Mouse (Mus musculus): ENCODE data around the gene Dtx2. TPM values are rescaled to one million over a fixed set of nuclear protein-coding genes. Genes with fewer than 3 reads are reported as not detected.
A peak's percentile ranks its signal among the peaks of the same experiment; 100 is the strongest.

Dtx2 gene
- polyA plus RNA-seq, 1 experiment: 25.6 TPM

DNA sequence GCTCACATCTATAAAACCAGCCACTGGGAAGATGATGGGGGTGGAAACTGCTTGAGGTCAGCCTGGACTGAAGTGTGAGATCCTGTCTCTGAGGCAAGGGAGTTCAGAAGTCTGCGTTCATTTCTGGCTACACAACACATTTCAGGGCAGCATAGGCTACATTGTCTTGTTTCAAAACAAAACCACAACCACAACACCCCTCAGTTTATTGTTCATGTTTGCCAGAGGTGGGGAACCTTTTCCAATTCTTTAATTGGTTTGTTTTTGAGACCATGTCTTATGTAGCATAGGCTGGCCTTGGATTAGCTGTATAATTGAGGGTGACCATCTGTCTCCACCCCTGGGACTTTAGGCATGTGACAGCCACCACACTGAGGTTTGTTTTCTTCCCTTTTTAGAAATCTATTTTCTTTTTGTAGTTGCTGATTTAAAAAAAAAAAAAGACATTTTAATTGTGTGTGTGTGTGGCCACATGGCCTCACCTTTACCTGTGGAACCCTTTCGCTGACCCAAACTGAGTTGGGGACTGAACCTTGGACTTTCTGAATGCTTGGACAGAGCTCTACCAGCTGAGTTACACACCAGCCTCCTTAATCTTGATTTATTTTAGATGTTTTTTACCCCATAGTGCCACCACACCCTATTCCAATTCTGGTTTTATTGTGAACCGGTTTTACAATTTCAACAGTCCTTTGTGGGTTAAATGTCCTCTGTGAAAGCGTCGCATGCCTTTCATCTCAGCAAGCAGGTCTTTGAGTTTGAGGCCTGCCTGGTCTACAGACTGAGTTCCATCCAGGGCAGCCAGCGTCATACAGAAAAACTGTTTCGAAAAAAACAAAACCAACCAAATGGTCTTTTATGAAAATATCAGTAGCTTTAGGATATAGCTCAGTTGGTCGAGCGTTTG lies 38.0 kb upstream of the Dtx2 start:
- Histone ChIP-seq H3K4me1 (ENCODE audit: control insufficient read depth, insufficient read depth, insufficient read length) (peaks cover 9% of the 10 kb centered on the region), H3K27ac (ENCODE audit: insufficient read depth, low read length) (peak overlapping the region; percentile 86), H3K36me3 (ENCODE audit: control insufficient read depth, insufficient read depth, low read length) (no peaks in the 10 kb centered on the region), H3K27me3 (ENCODE audit: control insufficient read depth, insufficient read depth, low read length) (no peaks in the 10 kb centered on the region), H3K4me3 (ENCODE audit: extremely low read depth, insufficient read depth, insufficient read length) (no peak overlapping the region)
- TF ChIP-seq CTCF (IDR thresholded peaks at IDR 0.05; ENCODE audit: extremely low read depth, insufficient read depth, insufficient read length, insufficient replicate concordance): no peak
- WGBS: 59% methylated on average over 9 of the region's 9 CpGs
- no peak for DNase-seq (ENCODE audit: low read depth in 1 of 2, low spot score in 2 of 2)

DNA sequence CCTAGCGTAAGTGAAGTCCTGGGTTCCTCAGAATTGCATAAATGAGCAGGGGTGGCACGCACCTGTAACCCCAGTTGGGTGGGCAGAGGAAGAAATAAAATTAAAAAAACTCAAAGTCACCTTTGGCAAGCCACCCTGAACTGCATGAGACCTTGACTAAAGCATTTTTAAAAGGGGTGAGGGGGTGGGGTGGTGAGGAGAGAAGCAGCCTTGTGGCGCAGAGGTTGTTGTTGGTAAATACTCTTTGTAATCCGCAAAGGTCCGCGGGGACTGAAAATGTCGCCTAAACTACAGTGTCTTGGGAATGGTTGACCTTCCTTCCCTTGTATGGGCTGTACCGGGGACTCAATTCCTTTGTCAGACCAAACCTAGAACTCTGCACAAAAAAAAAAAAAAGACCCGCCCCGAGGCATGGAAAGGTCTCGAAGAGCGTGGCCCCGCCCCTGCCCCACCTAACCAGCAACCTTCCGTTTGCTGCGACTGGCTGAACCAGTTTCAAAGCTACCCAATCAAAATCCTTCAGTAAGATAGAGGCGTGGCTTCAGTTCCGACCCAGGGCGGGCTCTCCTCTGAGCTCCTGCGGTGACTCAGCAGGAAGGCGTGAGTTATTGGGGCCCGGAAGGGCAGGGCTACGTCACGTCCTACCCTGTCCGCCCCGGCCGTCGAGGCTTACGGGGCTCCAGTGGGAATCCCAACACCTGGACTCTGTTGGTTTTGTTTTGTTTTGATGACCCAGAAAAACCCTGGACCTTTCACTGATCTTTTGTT lies 37.2 kb upstream of the Dtx2 start:
- peak overlapping the region; percentile 50 for H3K4me3 ChIP-seq (ENCODE audit: extremely low read depth, insufficient read depth, insufficient read length)
- no peak for TF ChIP-seq CTCF (IDR thresholded peaks at IDR 0.05; ENCODE audit: extremely low read depth, insufficient read depth, insufficient read length, insufficient replicate concordance)
- TF ChIP-seq POLR2A (IDR thresholded peaks at IDR 0.05; ENCODE audit: low read depth, low read length): peak; percentile 73
- no peaks in the 10 kb centered on the region for H3K27me3 ChIP-seq (ENCODE audit: control insufficient read depth, insufficient read depth, low read length)
- peak; percentile 91 to 98 for DNase-seq (ENCODE audit: low read depth in 1 of 2, low spot score in 2 of 2)
- no peaks in the 10 kb centered on the region for H3K36me3 ChIP-seq (ENCODE audit: control insufficient read depth, insufficient read depth, low read length)
- WGBS: 4% methylated on average over 28 of the region's 28 CpGs
- peak overlapping the region; percentile 86 for H3K27ac ChIP-seq (ENCODE audit: insufficient read depth, low read length)
- peaks cover 11% of the 10 kb centered on the region for H3K4me1 ChIP-seq (ENCODE audit: control insufficient read depth, insufficient read depth, insufficient read length)

DNA sequence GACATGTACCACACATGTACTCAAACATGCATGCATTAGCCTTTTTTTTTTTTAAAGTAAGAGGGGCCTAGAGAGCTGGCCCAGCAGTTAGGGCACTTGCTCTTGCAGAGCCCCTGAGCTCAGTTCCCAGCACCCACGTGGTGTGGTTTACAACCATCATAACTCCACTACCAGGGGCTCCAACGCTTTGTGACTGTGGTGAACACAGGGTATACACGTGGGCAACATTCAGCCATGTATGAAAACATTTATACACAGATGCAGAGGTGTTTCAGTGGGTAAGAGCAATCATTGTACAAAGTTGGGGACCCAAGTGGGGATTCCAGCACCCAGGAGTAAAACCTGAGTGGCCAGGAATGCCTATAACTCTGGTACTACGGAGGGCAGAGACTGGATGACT lies 36.2 kb upstream of the Dtx2 start:
- peaks cover 11% of the 10 kb centered on the region for H3K4me1 ChIP-seq (ENCODE audit: control insufficient read depth, insufficient read depth, insufficient read length)
- H3K27ac ChIP-seq (ENCODE audit: insufficient read depth, low read length): no peak overlapping the region
- 87% methylated on average over 4 of the region's 4 CpGs for WGBS

DNA sequence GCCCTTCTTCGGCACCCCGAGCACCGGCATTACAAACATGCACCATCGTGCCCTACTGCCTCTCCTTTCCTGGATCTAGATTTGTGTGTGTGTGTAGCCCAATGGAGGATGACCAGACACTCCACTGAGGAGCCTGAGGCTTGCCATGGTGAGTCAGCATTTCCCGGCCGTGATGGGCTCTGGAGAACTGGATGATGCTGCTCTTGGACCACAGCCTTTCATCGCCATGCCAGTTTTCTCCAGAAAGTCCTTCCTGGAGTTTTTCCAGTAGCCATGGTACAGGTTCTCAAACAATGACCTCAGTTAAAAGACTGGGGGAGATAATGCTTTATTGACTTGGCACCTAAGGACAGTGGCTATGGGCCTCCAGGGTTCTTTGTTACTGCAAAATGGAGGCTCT lies 34.7 kb upstream of the Dtx2 start:
- Histone ChIP-seq H3K27ac (ENCODE audit: insufficient read depth, low read length) (no peak overlapping the region), H3K4me3 (ENCODE audit: extremely low read depth, insufficient read depth, insufficient read length) (no peak overlapping the region), H3K36me3 (ENCODE audit: control insufficient read depth, insufficient read depth, low read length) (no peaks in the 10 kb centered on the region), H3K4me1 (ENCODE audit: control insufficient read depth, insufficient read depth, insufficient read length) (peaks cover 11% of the 10 kb centered on the region), H3K27me3 (ENCODE audit: control insufficient read depth, insufficient read depth, low read length) (no peaks in the 10 kb centered on the region)
- no peak for TF ChIP-seq CTCF (IDR thresholded peaks at IDR 0.05; ENCODE audit: extremely low read depth, insufficient read depth, insufficient read length, insufficient replicate concordance)
- no peak for TF ChIP-seq POLR2A (IDR thresholded peaks at IDR 0.05; ENCODE audit: low read depth, low read length)
- WGBS: 88% methylated on average over 7 of the region's 7 CpGs
- DNase-seq (ENCODE audit: low read depth in 1 of 2, low spot score in 2 of 2): no peak

More for the DNA sequence above, 36.2 kb upstream of the Dtx2 start:
- Histone ChIP-seq H3K4me3 (ENCODE audit: extremely low read depth, insufficient read depth, insufficient read length) (no peak overlapping the region), H3K36me3 (ENCODE audit: control insufficient read depth, insufficient read depth, low read length) (no peaks in the 10 kb centered on the region), H3K27me3 (ENCODE audit: control insufficient read depth, insufficient read depth, low read length) (no peaks in the 10 kb centered on the region)
- no peak for DNase-seq (ENCODE audit: low read depth in 1 of 2, low spot score in 2 of 2)
- no peak for TF ChIP-seq CTCF (IDR thresholded peaks at IDR 0.05; ENCODE audit: extremely low read depth, insufficient read depth, insufficient read length, insufficient replicate concordance)
- no peak for TF ChIP-seq POLR2A (IDR thresholded peaks at IDR 0.05; ENCODE audit: low read depth, low read length)

DNA sequence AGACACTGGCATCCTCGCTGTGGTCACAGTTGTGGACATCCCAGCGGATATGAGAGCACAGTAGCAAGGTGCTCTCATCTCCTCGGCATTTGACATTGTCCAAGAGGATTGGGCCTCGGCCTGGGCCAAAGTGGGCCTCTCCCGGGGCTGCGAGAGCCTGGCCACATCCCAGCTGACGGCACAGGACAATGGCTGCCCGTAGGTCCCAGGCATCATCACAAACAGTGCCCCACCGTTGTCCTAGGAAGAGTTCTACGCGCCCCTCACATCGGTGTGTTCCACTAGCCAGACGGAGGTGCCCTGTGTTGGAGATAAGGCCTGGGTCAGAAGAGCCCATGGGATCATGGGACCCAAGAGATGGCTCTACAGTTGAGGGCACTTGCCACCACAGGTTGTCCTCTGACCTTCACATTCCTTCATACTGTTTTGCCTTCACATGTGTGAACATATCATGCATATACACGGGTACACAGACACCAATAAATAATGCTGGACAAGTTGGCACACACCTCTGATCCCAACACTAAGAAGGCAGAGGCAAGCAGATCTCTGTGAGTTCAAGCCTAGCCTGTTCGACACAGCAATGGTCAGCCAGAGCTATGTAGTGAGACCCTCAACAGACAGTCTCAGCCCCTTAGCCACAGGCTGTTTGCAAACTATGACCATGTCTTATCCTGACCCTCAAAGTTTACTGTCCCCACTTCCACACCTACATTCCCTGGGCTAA lies 33.5 kb upstream of the Dtx2 start:
- H3K27ac ChIP-seq (ENCODE audit: insufficient read depth, low read length): peak overlapping the region; percentile 94
- no peaks in the 10 kb centered on the region for H3K36me3 ChIP-seq (ENCODE audit: control insufficient read depth, insufficient read depth, low read length)
- H3K27me3 ChIP-seq (ENCODE audit: control insufficient read depth, insufficient read depth, low read length): no peaks in the 10 kb centered on the region
- 95% methylated on average over 15 of the region's 15 CpGs for WGBS
- no peak for DNase-seq (ENCODE audit: low read depth in 1 of 2, low spot score in 2 of 2)
- H3K4me3 ChIP-seq (ENCODE audit: extremely low read depth, insufficient read depth, insufficient read length): no peak overlapping the region
- TF ChIP-seq POLR2A (IDR thresholded peaks at IDR 0.05; ENCODE audit: low read depth, low read length): no peak
- peaks cover 11% of the 10 kb centered on the region for H3K4me1 ChIP-seq (ENCODE audit: control insufficient read depth, insufficient read depth, insufficient read length)

DNA sequence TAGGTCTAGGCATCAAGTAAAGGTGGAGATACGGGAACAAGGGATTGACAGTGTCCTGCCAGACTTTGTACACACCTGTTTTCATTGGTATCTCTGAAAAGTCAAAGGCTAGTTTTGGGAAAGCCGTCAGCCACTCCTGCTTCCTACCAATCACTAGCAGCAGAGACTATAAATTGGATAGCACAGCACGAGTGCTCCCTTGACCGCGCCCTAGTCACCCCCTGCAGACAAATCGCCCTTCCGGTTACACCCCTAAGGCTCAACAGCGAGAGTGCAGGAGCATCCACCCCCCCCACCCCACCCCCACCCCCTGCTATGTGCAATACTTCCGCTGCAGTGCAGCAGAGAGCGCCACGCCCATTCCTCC lies 32.5 kb upstream of the Dtx2 start:
- Histone ChIP-seq H3K4me3 (ENCODE audit: extremely low read depth, insufficient read depth, insufficient read length) (peak overlapping the region; percentile 57), H3K27me3 (ENCODE audit: control insufficient read depth, insufficient read depth, low read length) (no peaks in the 10 kb centered on the region), H3K4me1 (ENCODE audit: control insufficient read depth, insufficient read depth, insufficient read length) (peaks cover 11% of the 10 kb centered on the region), H3K36me3 (ENCODE audit: control insufficient read depth, insufficient read depth, low read length) (no peaks in the 10 kb centered on the region), H3K27ac (ENCODE audit: insufficient read depth, low read length) (peak overlapping the region; percentile 94)
- TF ChIP-seq CTCF (IDR thresholded peaks at IDR 0.05; ENCODE audit: extremely low read depth, insufficient read depth, insufficient read length, insufficient replicate concordance) (no peak), POLR2A (IDR thresholded peaks at IDR 0.05; ENCODE audit: low read depth, low read length) (no peak)
- no peak for DNase-seq (ENCODE audit: low read depth in 1 of 2, low spot score in 2 of 2)
- WGBS: 1% methylated on average over 11 of the region's 11 CpGs

All from spleen, adult 2 months (tissue).